Mouse (Mus musculus) natural killer cell, adult 2 months (primary cell): Measurements from ENCODE around the gene Pabpc1l.

Experiments used
- DNase-seq, 2 experiments: peaks; one replicate each; pipeline ENCODE4 v3.0.0; 2022; ENCODE audit warnings: low spot score in 2 of 2

Gene Pabpc1l

GRCm38 (mm10) chr2:164025150-164025549 lies at the start of gene Pabpc1l:
TSS of gene Pabpc1l (plus strand) at chr2:164025450.
- no peak for DNase-seq

GRCm38 (mm10) chr2:163976448-163976847 lies 48.8 kb upstream of the Pabpc1l start:
- DNase-seq: no peak

- DNase-seq: no peak
Observed at GRCm38 (mm10) chr2:163987233-163987632, 38.0 kb upstream of the Pabpc1l start.

GRCm38 (mm10) chr2:163992871-163993270 lies 32.4 kb upstream of the Pabpc1l start:
- DNase-seq: no peak

GRCm38 (mm10) chr2:163994654-163994976 lies 30.6 kb upstream of the Pabpc1l start, which contains the start of gene Ywhab:
TSS of gene Ywhab (plus strand) at chr2:163994960.
- DNase-seq: no peak

GRCm38 (mm10) chr2:163994977-163995862 lies 30.0 kb upstream of the Pabpc1l start:
- peak; percentile 86 to 88 for DNase-seq

- no peak for DNase-seq
Observed at GRCm38 (mm10) chr2:163996275-163996674, 29.0 kb upstream of the Pabpc1l start.

- DNase-seq: no peak
Observed at GRCm38 (mm10) chr2:163996899-163997298, 28.4 kb upstream of the Pabpc1l start.

- DNase-seq: no peak
Observed at GRCm38 (mm10) chr2:163998981-163999380, 26.3 kb upstream of the Pabpc1l start.

- DNase-seq: no peak
Observed at GRCm38 (mm10) chr2:164002637-164003036, 22.6 kb upstream of the Pabpc1l start.

GRCm38 (mm10) chr2:164004503-164004902 lies 20.7 kb upstream of the Pabpc1l start:
- DNase-seq: no peak

- DNase-seq: peak; percentile 66 to 69
Observed at GRCm38 (mm10) chr2:164006932-164007331, 18.3 kb upstream of the Pabpc1l start.

- no peak for DNase-seq
Observed at GRCm38 (mm10) chr2:164007547-164007946, 17.7 kb upstream of the Pabpc1l start.

GRCm38 (mm10) chr2:164007987-164008545 lies 17.2 kb upstream of the Pabpc1l start:
- DNase-seq: no peak

GRCm38 (mm10) chr2:164009227-164009626 lies 16.0 kb upstream of the Pabpc1l start:
- DNase-seq: no peak

GRCm38 (mm10) chr2:164010496-164010895 lies 14.8 kb upstream of the Pabpc1l start:
- DNase-seq: no peak

- no peak for DNase-seq
Observed at GRCm38 (mm10) chr2:164010944-164011343, 14.3 kb upstream of the Pabpc1l start.

- DNase-seq: no peak
Observed at GRCm38 (mm10) chr2:164015304-164015703, 9.9 kb upstream of the Pabpc1l start.

- DNase-seq: no peak
Observed at GRCm38 (mm10) chr2:164018910-164019309, 6.3 kb upstream of the Pabpc1l start.

- DNase-seq: no peak
Observed at GRCm38 (mm10) chr2:164019943-164020342, 5.3 kb upstream of the Pabpc1l start.

GRCm38 (mm10) chr2:164022104-164022503 lies 3.1 kb upstream of the Pabpc1l start:
- DNase-seq: no peak

- no peak for DNase-seq
Observed at GRCm38 (mm10) chr2:164031147-164031546, 5.9 kb downstream of the Pabpc1l start.

- DNase-seq: no peak
Observed at GRCm38 (mm10) chr2:164032973-164033372, 7.7 kb downstream of the Pabpc1l start.
